Mouse (Mus musculus): ENCODE measurements around the gene Amdhd2. TPM values are rescaled to one million over a fixed set of nuclear protein-coding genes. Genes with fewer than 3 reads are reported as not detected.
"Not testable (repeated sequence)": the region's sequence is repeated elsewhere in the genome, so short reads cannot be mapped to it uniquely, and the experiment has no call there.

Gene Amdhd2
- polyA plus RNA-seq, 1 experiment from 2014 or later, result 31.1 TPM

GRCm38 (mm10) chr17:24137226-24137880 is 26.2 kb downstream of the Amdhd2 start:
- ATAC-seq, result no peak

DNA sequence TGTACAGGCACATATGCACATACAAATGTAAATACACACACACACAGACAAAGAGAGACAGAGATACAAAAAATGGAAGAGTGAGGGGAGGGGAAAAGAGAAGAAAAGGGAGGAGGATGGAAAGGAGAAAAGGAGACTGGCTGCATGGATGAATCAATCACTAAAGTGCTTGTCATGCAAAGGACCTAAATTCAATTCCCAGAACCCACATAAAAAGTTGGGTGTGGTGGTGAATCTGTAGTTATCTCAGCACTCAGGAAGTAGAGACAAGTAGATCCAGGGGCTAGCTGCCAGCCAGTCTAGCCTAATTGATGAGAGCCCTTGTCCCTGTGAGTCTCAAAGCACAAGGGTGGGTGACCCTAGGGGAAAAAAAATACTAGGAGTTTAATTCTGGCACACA is 29.5 kb downstream of the Amdhd2 start:
- no peaks in the 10 kb centered on the region for H3K36me3 ChIP-seq (ENCODE audit: control insufficient read depth, insufficient read depth, low read length)
- no peak overlapping the region for H3K4me2 ChIP-seq (ENCODE audit: low read length)
- no peak overlapping the region for H3K9ac ChIP-seq (ENCODE audit: low read depth, low read length)
- H3K9me3 ChIP-seq (replicated peaks; ENCODE audit: control insufficient read depth, low read length, poor library complexity, severe bottlenecking), result no peaks in the 10 kb centered on the region
- H3K27ac ChIP-seq (ENCODE audit: low read length), result no peak overlapping the region
- H3K4me1 ChIP-seq (ENCODE audit: control insufficient read depth, insufficient read depth, low read length), result no peaks in the 10 kb centered on the region
- no peaks in the 10 kb centered on the region for H3K27me3 ChIP-seq (ENCODE audit: control insufficient read depth, insufficient read depth, low read depth, low read length)
- no peak overlapping the region for H3K4me3 ChIP-seq (ENCODE audit: low read depth, low read length)
- no peak for ATAC-seq

More at GRCm38 (mm10) chr17:24137226-24137880, 26.2 kb downstream of the Amdhd2 start:
- Histone ChIP-seq H3K4me1 (ENCODE audit: control insufficient read depth, insufficient read depth, low read length) (peaks cover 17% of the 10 kb centered on the region), H3K9me3 (replicated peaks; ENCODE audit: control insufficient read depth, low read length, poor library complexity, severe bottlenecking) (no peaks in the 10 kb centered on the region), H3K27ac (ENCODE audit: low read length) (no peak overlapping the region), H3K4me2 (ENCODE audit: low read length) (no peak overlapping the region), H3K4me3 (ENCODE audit: low read depth, low read length) (no peak overlapping the region), H3K27me3 (ENCODE audit: control insufficient read depth, insufficient read depth, low read depth, low read length) (no peaks in the 10 kb centered on the region), H3K36me3 (ENCODE audit: control insufficient read depth, insufficient read depth, low read length) (no peaks in the 10 kb centered on the region), H3K9ac (ENCODE audit: low read depth, low read length) (no peak overlapping the region)
- 82% methylated on average over 2 of the region's 2 CpGs for WGBS

DNA sequence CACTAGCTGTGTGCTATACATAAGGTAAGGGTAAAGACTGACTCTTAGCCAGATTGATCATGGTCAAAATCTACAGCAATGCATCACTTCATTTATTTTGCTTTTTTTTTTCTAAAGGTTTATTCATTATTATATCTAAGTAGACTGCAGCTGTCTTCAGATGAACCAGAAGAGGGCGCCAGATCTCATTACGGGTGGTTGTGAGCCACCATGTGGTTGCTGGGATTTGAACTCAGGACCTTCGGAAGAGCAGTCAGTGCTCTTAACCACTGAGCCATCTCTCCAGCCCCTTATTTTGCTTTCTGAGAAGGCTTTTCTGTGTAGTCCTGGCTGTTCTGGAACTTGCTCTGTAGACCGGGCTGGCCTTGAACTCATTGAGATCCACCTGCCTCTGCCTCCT is 30.6 kb downstream of the Amdhd2 start:
- not testable (repeated sequence) for H3K9me3 ChIP-seq (replicated peaks; ENCODE audit: control insufficient read depth, low read length, poor library complexity, severe bottlenecking); H3K36me3 ChIP-seq (ENCODE audit: control insufficient read depth, insufficient read depth, low read length); ATAC-seq; H3K4me1 ChIP-seq (ENCODE audit: control insufficient read depth, insufficient read depth, low read length); H3K4me3 ChIP-seq (ENCODE audit: low read depth, low read length); H3K4me2 ChIP-seq (ENCODE audit: low read length); H3K27me3 ChIP-seq (ENCODE audit: control insufficient read depth, insufficient read depth, low read depth, low read length); H3K9ac ChIP-seq (ENCODE audit: low read depth, low read length); H3K27ac ChIP-seq (ENCODE audit: low read length)
- 84% methylated on average over 4 of the region's 4 CpGs for WGBS

DNA sequence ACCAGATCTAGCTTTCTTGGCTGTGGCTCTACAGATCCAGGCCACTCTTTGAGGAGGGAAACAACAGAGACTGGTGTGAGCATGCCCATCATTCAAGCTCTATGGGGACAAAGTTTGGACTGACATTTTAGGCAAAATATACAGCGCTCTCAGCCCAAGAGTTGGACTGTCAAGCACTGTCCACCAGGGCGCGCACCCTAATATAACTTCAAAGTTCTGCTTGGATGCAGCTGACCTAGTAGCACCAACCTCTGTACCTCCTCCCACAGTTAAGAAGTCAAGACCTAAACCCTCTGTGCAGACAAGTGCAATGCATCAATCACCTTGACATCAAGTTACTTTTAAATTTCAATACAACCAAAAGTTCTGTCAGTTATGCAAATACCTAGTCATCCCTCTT is 32.0 kb downstream of the Amdhd2 start:
- no peaks in the 10 kb centered on the region for H3K27me3 ChIP-seq (ENCODE audit: control insufficient read depth, insufficient read depth, low read depth, low read length)
- ATAC-seq, result no peak
- WGBS, result 79% methylated on average over 3 of the region's 3 CpGs
- no peak overlapping the region for H3K27ac ChIP-seq (ENCODE audit: low read length)
- H3K4me3 ChIP-seq (ENCODE audit: low read depth, low read length), result no peak overlapping the region
- no peak overlapping the region for H3K9ac ChIP-seq (ENCODE audit: low read depth, low read length)
- no peaks in the 10 kb centered on the region for H3K9me3 ChIP-seq (replicated peaks; ENCODE audit: control insufficient read depth, low read length, poor library complexity, severe bottlenecking)
- no peaks in the 10 kb centered on the region for H3K36me3 ChIP-seq (ENCODE audit: control insufficient read depth, insufficient read depth, low read length)
- no peak overlapping the region for H3K4me2 ChIP-seq (ENCODE audit: low read length)
- no peaks in the 10 kb centered on the region for H3K4me1 ChIP-seq (ENCODE audit: control insufficient read depth, insufficient read depth, low read length)

DNA sequence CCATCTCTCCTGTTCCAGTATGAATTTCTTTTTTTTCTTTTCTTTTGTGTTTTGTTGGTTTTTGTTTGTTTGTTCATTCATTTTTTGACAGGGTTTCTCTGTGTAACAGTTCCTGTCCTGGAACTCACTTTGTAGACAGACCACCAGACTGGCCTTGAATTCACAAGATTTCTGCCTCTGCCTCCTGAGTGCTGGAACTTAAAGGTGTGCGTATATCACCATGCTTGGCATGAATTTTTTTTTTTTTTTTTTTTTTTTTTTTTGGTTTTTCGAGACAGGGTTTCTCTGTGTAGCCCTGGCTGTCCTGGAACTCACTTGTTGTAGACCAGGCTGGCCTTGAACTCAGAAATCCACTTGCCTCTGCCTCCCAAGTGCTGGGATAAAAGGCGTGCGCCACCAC is 34.3 kb downstream of the Amdhd2 start:
- H3K4me3 ChIP-seq (ENCODE audit: low read depth, low read length); H3K4me1 ChIP-seq (ENCODE audit: control insufficient read depth, insufficient read depth, low read length); H3K36me3 ChIP-seq (ENCODE audit: control insufficient read depth, insufficient read depth, low read length); H3K9ac ChIP-seq (ENCODE audit: low read depth, low read length); H3K27me3 ChIP-seq (ENCODE audit: control insufficient read depth, insufficient read depth, low read depth, low read length); H3K27ac ChIP-seq (ENCODE audit: low read length); H3K4me2 ChIP-seq (ENCODE audit: low read length); ATAC-seq; H3K9me3 ChIP-seq (replicated peaks; ENCODE audit: control insufficient read depth, low read length, poor library complexity, severe bottlenecking): not testable (repeated sequence)
- 84% methylated on average over 4 of the region's 4 CpGs for WGBS

- H3K4me3 ChIP-seq (ENCODE audit: low read depth, low read length), result no peak overlapping the region
- H3K4me2 ChIP-seq (ENCODE audit: low read length), result no peak overlapping the region
- H3K36me3 ChIP-seq (ENCODE audit: control insufficient read depth, insufficient read depth, low read length), result no peaks in the 10 kb centered on the region
- no peaks in the 10 kb centered on the region for H3K4me1 ChIP-seq (ENCODE audit: control insufficient read depth, insufficient read depth, low read length)
- ATAC-seq, result no peak
- H3K9ac ChIP-seq (ENCODE audit: low read depth, low read length), result no peak overlapping the region
- H3K27ac ChIP-seq (ENCODE audit: low read length), result no peak overlapping the region
- 97% methylated on average over 1 of the region's 1 CpGs for WGBS
- no peaks in the 10 kb centered on the region for H3K27me3 ChIP-seq (ENCODE audit: control insufficient read depth, insufficient read depth, low read depth, low read length)
- H3K9me3 ChIP-seq (replicated peaks; ENCODE audit: control insufficient read depth, low read length, poor library complexity, severe bottlenecking), result no peaks in the 10 kb centered on the region
These were observed 36.0 kb downstream of the Amdhd2 start for GRCm38 (mm10) chr17:24127592-24127991.

- H3K27ac ChIP-seq (ENCODE audit: low read length), result no peak overlapping the region
- no peak overlapping the region for H3K4me3 ChIP-seq (ENCODE audit: low read depth, low read length)
- no peak overlapping the region for H3K4me2 ChIP-seq (ENCODE audit: low read length)
- H3K9me3 ChIP-seq (replicated peaks; ENCODE audit: control insufficient read depth, low read length, poor library complexity, severe bottlenecking), result no peaks in the 10 kb centered on the region
- ATAC-seq, result no peak
- H3K4me1 ChIP-seq (ENCODE audit: control insufficient read depth, insufficient read depth, low read length), result no peaks in the 10 kb centered on the region
- no peaks in the 10 kb centered on the region for H3K36me3 ChIP-seq (ENCODE audit: control insufficient read depth, insufficient read depth, low read length)
- WGBS, result 83% methylated on average over 3 of the region's 3 CpGs
- no peak overlapping the region for H3K9ac ChIP-seq (ENCODE audit: low read depth, low read length)
- H3K27me3 ChIP-seq (ENCODE audit: control insufficient read depth, insufficient read depth, low read depth, low read length), result no peaks in the 10 kb centered on the region
These were observed 36.8 kb downstream of the Amdhd2 start for GRCm38 (mm10) chr17:24126801-24127200.

GRCm38 (mm10) chr17:24119446-24119845 is 44.1 kb downstream of the Amdhd2 start:
- Histone ChIP-seq H3K4me1 (ENCODE audit: control insufficient read depth, insufficient read depth, low read length) (peaks cover 7% of the 10 kb centered on the region), H3K36me3 (ENCODE audit: control insufficient read depth, insufficient read depth, low read length) (no peaks in the 10 kb centered on the region), H3K9ac (ENCODE audit: low read depth, low read length) (no peak overlapping the region), H3K9me3 (replicated peaks; ENCODE audit: control insufficient read depth, low read length, poor library complexity, severe bottlenecking) (no peaks in the 10 kb centered on the region), H3K27ac (ENCODE audit: low read length) (no peak overlapping the region), H3K27me3 (ENCODE audit: control insufficient read depth, insufficient read depth, low read depth, low read length) (no peaks in the 10 kb centered on the region), H3K4me2 (ENCODE audit: low read length) (no peak overlapping the region), H3K4me3 (ENCODE audit: low read depth, low read length) (no peak overlapping the region)
- 92% methylated on average over 3 of the region's 3 CpGs for WGBS
- ATAC-seq, result no peak

DNA sequence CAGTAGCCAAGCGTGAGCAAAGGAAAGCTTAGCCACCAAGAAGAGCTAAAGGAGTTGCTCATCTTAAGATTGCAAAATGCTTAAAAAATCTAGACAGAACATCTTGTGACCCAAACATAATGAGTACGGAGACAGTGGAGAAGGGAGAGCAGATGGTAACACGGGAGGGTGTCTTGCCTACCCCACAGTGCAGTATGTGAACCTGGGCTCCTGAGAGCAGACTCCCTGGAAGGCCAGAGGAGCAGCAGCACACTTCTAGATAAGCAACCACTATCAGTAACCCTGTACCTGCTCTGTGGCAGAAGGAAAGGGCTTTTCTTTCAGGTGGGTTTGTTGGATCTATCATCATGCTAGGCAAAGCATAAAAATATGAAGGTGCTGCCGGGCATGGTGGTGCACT is 50.5 kb downstream of the Amdhd2 start:
- Histone ChIP-seq H3K9me3 (replicated peaks; ENCODE audit: control insufficient read depth, low read length, poor library complexity, severe bottlenecking) (no peaks in the 10 kb centered on the region), H3K36me3 (ENCODE audit: control insufficient read depth, insufficient read depth, low read length) (peaks cover under 1% of the 10 kb centered on the region; the same call in 1 of the 2 replicates), H3K4me2 (ENCODE audit: low read length) (no peak overlapping the region), H3K27me3 (ENCODE audit: control insufficient read depth, insufficient read depth, low read depth, low read length) (no peaks in the 10 kb centered on the region), H3K27ac (ENCODE audit: low read length) (no peak overlapping the region), H3K4me1 (ENCODE audit: control insufficient read depth, insufficient read depth, low read length) (peaks cover 7% of the 10 kb centered on the region), H3K4me3 (ENCODE audit: low read depth, low read length) (no peak overlapping the region), H3K9ac (ENCODE audit: low read depth, low read length) (no peak overlapping the region)
- ATAC-seq, result no peak
- WGBS, result 84% methylated on average over 4 of the region's 4 CpGs

All from midbrain, embryonic 16.5 days (tissue).